Mouse (Mus musculus) kidney, adult 2 months (tissue): ENCODE data around the gene Tmem159.

Source experiments
- CTCF ChIP-seq: fragments of 200-500 bp; conservative IDR thresholded peaks from 2 replicates; pipeline ENCODE4 v1.5.1; 2011; ENCODE audit warnings: low read depth, mild to moderate bottlenecking, control low read depth, low read length, moderate library complexity, mixed read lengths; ENCODE audit not compliant: insufficient read depth, insufficient read length
- POLR2A ChIP-seq: fragments of 200-500 bp; IDR thresholded peaks from one replicate; pipeline ENCODE4 v1.6.1; 2011; ENCODE audit warnings: low read depth, low read length, control low read depth

DNA sequence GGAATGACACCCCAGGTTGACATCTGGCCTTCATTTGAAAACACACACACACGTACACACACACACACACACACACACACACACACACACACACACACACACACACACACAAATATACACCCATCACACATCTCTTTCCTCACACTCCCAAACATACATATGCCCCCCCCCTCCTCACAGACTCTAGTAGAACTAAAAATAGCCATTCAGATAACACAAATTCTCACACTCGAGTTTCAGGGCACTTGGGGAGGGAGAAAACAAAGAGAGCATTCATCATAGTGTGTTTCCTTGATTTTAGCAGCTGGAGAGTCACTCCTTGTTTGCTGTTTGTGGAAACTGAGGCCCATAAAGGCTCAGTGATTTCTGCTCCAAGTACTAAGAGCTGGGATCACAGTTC, 48.1 kb upstream of the Tmem159 start:
- TF ChIP-seq CTCF (no peak), POLR2A (no peak)
